Mouse (Mus musculus): Measurements from ENCODE around the gene Bach1.
"Not testable (repeated sequence)": the region's sequence is repeated elsewhere in the genome, so short reads cannot be mapped to it uniquely, and the experiment has no call there.

The Bach1 gene

GRCm38 (mm10) chr16:87680912-87681634 is 17.7 kb upstream of the Bach1 start:
- DNase-seq (ENCODE audit: extremely low spot score, low read depth, low spot score) = no peak

GRCm38 (mm10) chr16:87681848-87682247 is 16.9 kb upstream of the Bach1 start:
- DNase-seq (ENCODE audit: extremely low spot score, low read depth, low spot score) = no peak

GRCm38 (mm10) chr16:87686458-87686857 is 12.3 kb upstream of the Bach1 start:
- DNase-seq (ENCODE audit: extremely low spot score, low read depth, low spot score) = no peak

DNA sequence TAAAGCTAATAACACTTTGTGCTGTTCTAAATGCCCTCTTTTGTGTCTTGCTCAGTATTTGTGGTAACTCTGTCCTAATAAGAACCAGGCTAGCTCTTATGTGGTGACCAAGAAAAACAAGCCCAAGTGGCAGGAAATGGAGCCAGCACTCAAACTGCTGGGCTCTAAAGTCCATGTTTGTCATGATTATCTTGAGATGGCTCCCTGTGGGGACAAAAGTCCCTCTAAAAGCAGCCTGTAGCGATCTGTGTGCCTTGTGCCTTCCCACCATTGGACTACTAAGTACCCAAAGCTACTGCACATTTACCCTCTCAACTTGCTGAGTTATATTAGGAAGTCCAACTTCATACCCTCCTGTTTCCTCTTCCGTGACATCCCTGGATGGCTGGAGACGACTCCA is 11.4 kb upstream of the Bach1 start:
- DNase-seq (ENCODE audit: extremely low spot score, low read depth, low spot score) = no peak

DNA sequence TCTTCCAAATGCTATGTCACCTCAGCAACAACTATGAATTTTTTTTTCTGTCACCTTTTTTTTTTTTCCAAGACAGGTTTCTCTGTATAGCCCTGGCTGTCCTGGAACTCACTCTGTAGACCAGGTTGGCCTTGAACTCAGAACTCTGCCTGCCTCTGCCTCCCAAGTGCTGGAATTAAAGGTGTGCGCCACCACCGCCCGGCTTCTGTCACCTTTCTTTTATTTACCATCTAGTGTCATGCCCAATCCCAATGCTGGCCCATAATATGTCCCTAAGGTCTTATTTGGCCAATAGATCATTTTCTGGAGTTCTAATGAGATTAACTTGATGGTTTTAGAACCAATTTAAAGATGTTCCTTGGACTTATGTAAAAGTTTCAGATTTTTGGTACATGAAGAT is 10.4 kb upstream of the Bach1 start:
- not testable (repeated sequence) for DNase-seq (ENCODE audit: extremely low spot score, low read depth, low spot score)

- DNase-seq (ENCODE audit: extremely low spot score, low read depth, low spot score) = not testable (repeated sequence)
These were observed 9.9 kb upstream of the Bach1 start for GRCm38 (mm10) chr16:87688823-87689222.

- DNase-seq (ENCODE audit: extremely low spot score, low read depth, low spot score) = no peak
These were observed 9.5 kb upstream of the Bach1 start for GRCm38 (mm10) chr16:87689225-87689624.

DNA sequence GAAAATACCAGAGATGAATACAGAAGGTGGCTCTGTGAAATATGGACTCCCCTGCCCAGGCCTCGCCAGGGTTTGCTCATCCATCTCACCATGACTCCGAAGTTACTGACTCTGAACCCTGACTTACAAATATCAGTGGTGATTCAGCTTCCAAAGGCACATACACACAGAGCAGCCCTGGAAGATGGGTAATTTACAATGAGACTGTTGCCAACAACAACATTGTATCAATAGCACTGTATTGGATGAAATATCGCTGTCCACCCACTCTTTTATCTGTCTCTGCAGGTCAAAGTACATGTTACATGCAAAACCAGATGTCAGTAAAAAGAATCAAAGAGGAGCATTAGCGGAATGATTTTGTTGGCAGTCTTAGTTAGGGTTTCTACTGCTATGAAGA is 8.2 kb upstream of the Bach1 start:
- no peak for DNase-seq (ENCODE audit: extremely low spot score, low read depth, low spot score)

- no peak for DNase-seq (ENCODE audit: extremely low spot score, low read depth, low spot score)
These were observed 7.6 kb upstream of the Bach1 start for GRCm38 (mm10) chr16:87691102-87691501.

DNA sequence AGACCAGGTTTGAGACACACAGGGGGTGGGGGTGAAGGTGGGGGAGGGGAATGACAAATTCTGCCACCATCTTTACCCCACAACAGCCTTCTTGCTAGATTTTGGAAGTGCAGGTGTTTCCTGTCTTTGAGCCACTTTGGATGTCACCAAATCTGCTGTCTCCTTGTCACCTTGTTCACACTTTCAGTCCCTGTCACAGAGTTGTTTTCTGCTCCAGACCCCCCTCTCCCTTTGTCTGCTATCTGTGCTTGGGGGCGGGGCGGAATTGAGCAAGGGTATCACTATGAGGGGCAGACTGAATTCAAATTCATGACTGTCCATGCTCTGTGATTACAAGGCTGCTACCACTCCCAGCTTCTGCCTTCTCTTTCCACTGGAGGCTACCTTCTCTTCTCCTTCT is 6.2 kb upstream of the Bach1 start:
- DNase-seq (ENCODE audit: extremely low spot score, low read depth, low spot score) = no peak

DNA sequence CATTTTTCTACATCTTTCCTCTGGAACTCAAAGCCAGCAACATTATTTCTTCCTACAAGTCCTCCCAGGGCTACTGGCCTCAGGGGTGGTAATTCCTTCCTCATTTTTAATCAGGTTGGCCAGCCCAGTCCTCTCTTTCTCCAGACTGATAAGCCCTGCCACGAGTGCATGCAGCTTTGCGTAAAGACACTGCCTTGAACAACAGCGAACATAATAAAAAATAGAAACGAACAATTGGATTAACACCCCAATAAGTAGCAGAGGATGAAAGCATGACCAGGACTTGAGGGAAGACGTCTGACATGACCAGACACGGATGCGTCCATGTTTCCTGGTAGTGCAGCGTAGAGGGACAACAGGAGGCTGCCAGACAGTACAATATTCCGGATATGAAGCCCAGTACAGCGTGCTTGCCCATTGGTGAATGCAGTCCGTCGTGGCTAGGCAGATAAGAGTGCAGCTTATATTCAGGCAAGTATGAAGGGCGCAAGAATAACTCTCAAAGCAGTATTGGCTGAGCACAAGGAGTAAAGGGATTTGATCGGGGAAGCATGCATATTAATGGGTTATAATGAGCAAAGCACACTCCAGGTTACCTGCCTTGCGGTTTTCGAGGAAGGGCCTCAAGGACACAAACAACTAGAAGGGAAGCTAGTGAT is 909 bp upstream of the Bach1 start:
- DNase-seq (ENCODE audit: extremely low spot score, low read depth, low spot score) = no peak

- peak; percentile 47 for DNase-seq (ENCODE audit: extremely low spot score, low read depth, low spot score)
These were observed 554 bp downstream of the Bach1 start for GRCm38 (mm10) chr16:87699306-87699692.

GRCm38 (mm10) chr16:87699693-87700394 is 1.1 kb downstream of the Bach1 start:
- peak; percentile 71 for DNase-seq (ENCODE audit: extremely low spot score, low read depth, low spot score)

DNA sequence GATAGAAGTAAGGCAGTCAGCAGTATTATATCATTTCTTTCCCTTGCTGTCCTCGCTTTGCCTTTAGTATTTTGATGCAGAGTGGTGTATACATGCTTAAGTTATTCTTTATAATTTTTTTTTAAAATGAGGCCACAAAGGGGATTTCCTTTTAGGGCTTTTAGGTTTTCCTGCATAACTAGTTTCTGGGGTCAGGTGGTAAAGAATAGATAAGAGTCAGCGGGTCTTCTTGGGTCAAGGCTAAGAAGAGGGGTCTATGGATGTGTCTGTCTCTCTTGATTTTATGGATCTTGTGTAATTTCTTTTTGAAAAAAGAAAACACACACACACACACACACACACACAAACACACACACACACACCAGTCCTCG is 1.6 kb downstream of the Bach1 start:
- no peak for DNase-seq (ENCODE audit: extremely low spot score, low read depth, low spot score)

DNA sequence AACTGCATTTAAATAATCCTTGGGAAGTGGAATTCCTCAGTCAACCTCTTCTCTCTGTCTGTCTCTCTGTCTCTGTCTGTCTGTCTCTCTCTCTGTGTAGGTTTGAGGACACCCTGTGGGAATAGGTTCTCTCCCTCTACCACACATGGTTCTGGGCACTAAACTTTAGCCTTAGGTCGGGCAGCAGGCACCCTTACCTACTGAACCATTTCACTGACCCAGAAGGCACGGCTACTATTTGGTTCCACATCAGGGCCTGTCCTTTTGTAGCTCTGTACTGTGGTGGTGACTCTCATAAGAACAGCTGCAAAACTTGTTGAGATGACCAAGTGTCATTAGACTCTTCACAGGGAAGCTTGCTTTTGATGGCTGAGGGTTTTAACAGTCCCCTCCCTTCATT is 3.1 kb downstream of the Bach1 start:
- no peak for DNase-seq (ENCODE audit: extremely low spot score, low read depth, low spot score)

DNA sequence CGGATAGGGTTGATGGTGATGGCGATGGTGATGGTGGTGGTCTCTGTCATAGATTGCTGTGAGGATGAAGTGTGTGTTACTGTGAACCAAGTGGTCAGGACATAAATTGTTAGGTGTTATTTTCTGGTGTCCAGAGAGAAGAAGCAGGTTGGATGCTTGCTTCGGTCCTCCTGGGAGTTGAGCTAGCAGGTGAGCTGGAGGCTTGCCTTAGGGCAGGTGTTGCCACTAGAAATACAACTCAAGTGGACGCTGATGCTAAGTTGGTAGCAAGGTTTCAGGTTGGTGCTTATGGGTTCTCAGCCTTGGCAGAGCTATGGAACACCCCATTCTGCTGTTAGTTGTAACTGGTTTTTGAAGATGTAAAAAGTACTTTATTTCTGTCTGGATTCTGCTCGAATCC is 4.1 kb downstream of the Bach1 start:
- no peak for DNase-seq (ENCODE audit: extremely low spot score, low read depth, low spot score)

DNA sequence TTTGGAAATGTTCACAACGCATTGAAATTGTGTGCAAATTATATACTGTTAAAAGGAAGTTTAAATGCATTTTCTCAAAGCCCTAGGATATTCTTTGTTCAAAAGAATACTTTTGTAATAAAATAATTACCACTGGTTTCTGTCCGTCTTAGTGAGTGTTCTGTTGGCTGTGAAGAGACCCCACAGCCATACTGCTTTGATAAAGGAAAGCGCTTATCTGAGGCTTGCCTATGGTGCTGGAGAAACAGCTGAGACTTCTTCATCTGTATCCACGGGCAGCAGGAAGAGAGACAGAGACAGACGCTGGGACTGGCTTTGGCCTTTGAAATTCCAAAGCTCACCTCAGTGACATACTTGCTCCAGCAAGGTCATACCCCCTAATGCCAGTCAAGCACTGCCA is 5.5 kb downstream of the Bach1 start:
- DNase-seq (ENCODE audit: extremely low spot score, low read depth, low spot score) = no peak

- DNase-seq (ENCODE audit: extremely low spot score, low read depth, low spot score) = no peak
These were observed 7.3 kb downstream of the Bach1 start for GRCm38 (mm10) chr16:87705892-87706589.

GRCm38 (mm10) chr16:87707335-87707734 is 8.6 kb downstream of the Bach1 start:
- DNase-seq (ENCODE audit: extremely low spot score, low read depth, low spot score) = no peak

DNA sequence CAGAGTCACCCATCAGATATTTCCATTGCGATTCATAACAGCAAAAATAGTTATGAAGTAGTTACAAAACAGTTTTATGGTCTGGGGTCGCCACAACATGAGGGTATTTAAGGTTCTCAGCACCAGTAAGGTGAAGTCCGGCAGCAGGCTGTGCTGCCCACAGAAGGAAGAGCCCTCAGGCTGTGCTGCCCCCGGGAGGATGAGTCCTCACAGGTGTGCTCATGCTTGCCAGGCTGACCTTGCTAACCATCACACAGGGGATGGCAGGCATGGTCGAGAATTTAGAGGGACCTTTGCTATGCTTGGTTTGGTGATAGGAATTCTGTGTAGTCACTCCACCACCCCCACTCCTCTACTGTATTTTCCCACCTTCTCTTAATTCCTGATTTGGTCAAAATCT is 9.8 kb downstream of the Bach1 start:
- no peak for DNase-seq (ENCODE audit: extremely low spot score, low read depth, low spot score)

DNA sequence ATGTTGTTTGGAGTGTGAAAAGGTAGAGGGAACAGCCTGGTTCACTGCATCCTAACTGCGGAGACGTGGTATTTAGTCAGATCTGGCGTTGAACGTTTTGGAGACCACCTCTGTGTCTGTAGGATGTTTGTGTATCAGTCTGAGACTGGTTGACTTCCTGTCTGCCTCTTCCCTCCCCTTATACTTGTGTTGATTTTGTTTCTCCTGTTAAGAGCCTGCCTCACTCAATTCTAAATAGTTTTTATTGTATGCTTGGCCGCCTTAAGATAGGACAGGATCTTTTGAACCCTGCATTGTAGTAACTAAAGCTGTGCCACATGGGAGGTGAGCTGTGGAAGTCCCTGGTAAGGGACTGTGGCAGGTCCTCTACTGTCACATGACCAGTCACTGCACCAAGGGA is 10.4 kb downstream of the Bach1 start:
- no peak for DNase-seq (ENCODE audit: extremely low spot score, low read depth, low spot score)

DNA sequence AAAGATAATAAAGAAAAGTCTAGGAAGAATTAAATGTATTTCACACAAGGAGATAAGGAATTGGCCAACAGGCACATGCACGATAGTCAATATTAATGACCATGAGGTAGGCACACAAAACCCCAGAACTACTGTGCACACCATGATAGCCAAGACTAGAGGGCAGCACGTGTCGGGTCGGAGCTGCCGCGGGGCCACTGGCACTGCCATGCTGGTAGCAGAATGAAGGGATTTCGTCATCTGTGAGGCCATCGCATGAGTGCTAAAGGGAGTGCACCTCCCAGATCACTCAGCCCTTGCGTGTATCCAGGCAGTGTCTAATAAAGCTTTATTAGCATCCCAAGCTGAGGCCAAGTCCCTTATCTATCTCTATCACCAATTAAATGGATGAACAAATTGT is 11.2 kb downstream of the Bach1 start:
- DNase-seq (ENCODE audit: extremely low spot score, low read depth, low spot score) = no peak
